Mouse (Mus musculus) right cerebral cortex, postnatal 25 days (tissue): Measurements from ENCODE around the gene Cadps2.

ENCODE experiments used
- DNase-seq: peaks from one replicate; pipeline ENCODE4 v3.0.0; 2022

Cadps2 gene

DNA sequence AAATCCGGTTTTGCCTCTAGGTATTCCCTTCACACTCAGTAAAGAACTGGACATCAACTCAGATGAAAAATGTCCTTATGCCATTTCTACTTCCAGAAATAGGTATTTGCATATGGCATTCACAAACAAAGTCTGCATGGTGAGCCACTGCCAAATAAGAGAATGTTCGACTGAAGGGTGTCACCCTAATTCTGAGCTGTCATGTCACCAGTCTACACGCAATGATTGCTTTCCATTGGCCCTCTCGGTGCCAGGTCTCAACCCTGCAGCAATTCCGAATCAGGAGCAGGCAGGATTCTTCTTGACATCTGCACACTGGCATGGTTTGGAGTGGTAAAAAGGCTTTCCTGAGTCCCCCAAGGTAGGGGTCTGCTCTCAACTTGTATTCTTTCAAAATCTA is 316.7 kb downstream of the Cadps2 start:
- DNase-seq = no peak

DNA sequence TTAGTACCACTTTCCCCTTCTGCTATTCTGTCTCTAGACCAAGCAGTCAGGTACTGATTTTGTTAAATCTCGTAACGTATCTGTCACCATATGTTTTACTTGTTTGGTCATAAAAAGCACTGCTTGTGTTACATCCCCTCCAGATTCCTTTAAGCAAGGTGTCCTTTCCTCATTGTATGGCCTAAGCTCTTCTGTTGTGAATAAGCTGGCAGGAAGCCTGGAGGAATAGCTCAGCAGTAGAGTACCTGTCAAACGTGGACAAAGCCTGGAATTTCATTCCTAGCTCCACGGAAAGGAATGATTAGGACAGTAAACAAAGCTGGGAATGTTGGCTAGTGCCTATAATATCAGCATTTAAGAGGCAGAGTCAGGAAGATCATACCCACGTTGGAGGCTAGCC is 340.6 kb downstream of the Cadps2 start:
- no peak for DNase-seq

DNA sequence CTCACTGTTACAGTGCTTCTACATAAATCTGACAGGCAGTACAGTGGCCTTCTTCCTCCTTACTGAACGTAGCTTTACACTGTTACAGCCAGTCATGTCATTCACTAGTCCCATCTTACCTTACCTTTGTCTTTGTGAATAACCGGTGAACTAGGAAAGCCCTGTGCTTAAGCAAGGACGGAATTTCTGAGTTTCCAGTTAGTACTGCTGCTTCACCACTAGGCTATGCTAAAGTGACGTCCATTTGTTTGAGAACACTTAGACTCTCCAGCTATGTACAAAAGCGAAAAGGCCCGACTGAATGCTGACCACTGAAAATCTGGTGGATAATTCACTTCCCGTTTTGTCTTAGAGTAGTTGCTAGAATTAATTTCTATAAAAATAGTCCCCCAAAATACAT is 347.4 kb downstream of the Cadps2 start:
- no peak for DNase-seq

DNA sequence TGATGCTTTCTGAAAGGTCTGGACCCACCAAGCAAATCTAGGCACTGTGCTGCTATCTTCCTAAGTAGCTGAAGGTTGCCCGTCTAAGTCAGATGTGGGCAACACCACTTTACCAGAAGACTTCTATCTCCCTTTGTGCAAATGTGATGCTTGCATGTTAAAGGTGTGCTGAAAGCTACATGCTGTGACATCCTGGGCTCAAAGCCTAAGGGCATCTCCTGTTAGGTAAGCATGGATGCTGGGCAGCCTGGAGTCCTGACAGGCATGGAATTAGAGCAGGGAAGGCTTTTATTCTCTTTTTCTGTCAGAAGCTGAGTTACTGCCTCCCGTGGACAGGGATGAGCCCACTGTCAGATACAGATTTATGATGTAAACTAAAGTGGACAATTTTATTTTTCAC is 348.8 kb downstream of the Cadps2 start:
- DNase-seq = no peak

DNA sequence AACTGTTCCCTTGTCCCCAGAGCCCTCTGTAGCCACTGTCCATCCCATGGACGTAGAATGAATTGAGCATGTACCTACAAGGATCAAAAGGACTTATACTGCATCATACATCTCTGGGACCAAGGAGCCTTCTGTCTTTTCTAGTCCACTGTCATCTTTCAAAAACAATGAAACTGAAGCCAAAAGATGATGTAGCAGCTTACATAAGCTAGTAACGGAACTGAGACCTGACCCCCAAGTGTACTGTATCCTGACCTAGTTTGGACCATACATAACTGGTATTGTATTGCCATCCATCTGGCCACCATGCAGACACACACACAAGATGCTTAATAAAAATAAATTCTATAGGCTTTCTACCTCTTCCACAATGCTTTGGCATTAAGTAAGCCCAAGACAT is 350.2 kb downstream of the Cadps2 start:
- DNase-seq = no peak

DNA sequence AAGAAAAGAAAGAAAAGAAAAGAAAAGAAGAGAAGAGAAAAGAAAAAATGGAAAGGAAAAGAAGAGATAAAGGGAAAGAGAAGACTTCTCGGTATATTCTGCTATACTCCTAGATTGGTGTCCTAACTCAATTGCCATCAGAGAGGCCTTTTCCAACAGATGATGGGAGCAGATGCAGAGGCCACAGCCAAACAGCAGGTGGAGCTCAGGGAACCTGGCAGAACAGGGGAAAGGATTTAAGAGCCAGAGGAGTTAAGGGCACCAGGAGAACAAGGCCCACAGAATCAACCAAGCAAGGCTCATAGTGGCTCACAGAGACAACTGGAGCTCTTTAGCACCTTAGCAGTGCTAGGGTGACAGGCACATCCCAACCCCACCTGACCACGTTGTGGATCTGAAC is 366.5 kb downstream of the Cadps2 start:
- DNase-seq = peak; percentile 15

DNA sequence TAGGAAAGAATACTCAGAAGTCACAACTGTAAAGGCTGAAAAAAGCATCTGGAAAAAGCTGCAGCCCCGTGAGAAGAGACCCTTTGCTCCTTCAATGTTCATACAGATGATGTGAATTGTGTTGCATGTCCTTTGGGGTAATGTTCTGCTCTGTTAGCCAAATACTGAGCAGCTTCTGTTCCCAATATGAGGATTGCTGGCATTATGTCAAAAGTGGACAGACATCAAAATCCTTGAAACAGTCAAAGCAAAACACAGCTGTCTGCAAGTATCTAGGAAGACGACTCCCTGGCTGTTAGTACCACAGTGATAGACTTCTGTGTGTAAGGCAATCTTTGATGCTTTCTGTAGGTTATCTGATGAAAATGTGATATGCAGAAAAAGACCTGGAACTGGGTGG is 367.4 kb downstream of the Cadps2 start:
- no peak for DNase-seq

DNA sequence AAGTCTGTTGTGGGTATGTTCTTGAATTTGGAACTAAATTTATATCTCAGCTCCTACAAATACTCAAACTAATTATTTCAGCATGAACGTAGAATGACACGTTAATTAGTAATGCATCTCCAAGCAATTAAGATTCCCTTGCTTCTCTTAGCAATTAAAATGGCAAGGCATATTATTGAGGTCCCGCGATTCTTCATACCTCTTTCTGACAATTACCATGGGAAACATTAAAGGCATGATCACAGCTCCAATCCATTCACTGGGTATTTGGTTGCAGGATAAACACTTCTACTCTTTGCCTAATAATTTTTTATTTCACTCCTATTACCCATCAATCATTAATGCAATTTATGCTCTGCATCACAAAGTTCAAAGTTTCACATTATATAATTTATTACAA is 371.3 kb downstream of the Cadps2 start:
- DNase-seq = no peak

DNA sequence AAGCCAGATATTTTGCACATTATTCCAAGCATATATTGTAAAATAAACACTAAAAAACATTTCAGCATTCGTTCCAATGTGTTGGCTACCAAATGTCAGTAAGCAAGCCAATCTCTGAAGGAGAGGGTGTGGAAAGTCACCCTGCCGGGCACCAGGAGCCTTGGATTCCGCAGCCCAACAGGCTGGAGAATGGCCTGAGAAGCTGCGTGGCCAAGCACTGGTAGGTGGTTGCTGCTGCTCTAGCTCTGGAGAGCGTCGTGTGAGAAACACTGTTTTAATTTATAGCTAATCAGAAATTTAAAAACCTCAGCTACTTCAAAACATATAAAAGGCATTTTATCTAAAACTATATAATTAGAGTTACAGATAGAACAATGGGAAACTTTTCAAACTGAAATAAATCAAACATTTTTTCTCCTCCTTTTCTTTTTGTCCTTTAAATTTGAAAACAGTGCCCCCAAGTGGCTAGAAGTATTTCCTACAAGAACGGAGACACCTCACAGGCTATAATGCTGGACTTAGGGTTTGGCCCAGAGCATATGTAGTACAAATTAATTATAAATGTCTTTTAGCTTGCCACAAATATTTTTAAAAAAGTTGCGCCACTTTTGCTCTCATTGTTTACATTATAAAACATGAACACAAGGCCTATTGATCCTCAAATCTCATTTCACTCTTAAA is 376.5 kb downstream of the Cadps2 start:
- DNase-seq = no peak

DNA sequence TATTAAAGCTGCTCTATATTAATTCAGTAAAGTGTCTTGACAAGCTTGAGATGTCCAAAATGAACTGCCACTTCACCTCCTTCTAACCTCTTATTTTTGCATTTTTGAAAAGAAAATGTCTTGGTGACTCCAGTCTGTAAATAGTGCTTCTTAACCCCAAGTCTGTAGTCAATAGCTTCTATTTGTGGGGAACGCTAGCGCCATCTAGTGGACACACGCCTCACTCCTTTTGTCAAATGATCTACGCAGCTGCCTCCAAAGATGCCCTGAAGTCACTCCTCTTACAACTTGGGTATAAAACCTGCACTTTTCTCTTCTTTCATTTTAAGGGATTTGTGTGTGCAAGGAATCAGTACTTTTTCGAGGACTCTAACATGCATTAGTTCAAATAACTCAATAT is 381.5 kb downstream of the Cadps2 start:
- peak; percentile 26 for DNase-seq

DNA sequence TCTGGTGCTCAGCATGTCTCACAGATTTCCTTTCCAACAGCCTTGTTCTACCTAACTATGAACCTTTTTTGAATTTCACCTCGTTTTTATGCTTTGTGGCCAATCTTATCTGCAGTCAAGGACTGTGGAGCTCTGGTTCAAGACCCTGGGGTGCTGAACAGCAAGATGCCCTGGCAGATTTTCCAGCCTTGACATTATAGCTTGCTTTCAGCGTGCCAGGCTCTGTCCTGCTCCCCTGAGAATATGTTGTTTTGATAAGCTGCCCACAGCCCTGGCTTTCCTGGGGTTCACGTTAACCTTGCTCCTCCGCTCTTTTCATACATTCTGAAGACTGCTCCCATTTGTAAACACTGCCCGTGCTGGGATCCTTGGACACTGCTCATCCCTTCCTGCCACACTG is 385.3 kb downstream of the Cadps2 start:
- DNase-seq = no peak

DNA sequence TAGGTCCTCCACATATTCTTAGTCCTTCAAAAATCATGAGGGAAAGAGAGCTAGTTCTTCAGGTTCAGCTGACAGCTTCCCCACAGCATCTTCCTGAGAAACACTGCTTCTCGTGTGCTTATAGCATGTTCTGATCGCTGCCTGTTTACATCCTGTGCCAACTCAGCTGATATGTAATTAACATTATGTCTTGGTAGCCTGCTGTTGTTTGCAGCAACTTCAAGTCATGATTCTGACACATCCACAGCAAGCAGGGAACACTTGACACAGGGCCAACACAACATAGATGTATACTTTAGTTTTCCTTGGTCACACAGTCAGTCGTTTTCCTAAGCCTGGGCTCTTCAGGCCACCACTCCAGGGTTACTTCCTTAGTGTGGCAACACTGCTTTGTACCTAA is 399.3 kb downstream of the Cadps2 start:
- DNase-seq = no peak

DNA sequence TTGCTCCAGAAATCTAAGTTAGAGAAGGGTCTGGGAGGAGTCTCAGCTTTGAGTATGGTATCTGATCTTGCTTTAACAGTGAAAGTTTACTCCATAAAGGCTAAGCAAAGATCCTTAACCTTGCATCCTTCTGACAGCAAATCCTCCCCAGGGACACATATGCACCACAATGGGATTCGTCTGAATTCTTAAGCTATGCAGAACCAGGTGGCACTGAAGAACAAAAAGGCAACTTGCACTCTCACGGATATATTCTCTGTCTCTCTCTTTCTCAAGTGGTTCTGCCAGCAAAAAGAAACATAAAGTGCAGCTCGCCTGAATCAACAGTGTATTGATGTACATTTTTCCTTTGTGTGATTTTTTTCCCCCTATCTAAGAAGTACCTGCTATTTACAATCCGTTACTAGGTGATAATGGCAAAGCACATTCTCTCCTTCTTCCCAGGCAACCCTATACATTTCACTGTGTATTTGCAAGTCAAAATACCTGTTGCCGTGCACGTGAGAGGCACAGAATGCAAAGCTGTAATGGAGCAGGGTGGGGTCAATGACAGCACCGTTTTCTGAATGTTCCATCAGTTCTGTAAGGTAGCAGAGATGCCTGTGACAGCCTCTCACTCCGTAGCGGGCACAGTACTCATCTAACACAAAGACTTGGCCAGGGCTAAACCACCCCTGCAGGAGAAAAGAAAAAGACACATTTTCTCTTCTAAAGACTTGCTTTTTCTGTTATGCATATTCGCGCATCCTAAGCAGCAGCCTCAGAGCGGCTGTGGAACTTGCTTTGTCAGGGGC is 428.8 kb downstream of the Cadps2 start:
- no peak for DNase-seq

DNA sequence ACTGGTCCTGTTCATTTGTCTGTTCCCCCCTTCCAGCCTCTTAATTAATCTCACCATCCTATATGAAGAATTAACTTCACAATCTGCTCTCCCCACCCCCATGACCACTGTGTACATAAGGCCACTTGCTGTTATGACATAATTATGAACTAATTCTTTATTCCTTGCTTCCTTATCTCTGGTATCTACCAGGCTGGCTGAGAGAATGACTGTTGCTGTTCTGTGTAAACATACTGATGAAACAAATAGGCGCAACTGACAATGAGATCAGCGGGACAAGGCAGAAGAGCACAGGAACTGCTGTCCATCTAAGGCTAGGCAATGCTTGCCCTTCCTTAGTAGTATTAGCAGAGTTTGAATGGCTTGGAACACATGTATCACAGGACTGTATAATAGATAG is 445.1 kb downstream of the Cadps2 start:
- DNase-seq = no peak

DNA sequence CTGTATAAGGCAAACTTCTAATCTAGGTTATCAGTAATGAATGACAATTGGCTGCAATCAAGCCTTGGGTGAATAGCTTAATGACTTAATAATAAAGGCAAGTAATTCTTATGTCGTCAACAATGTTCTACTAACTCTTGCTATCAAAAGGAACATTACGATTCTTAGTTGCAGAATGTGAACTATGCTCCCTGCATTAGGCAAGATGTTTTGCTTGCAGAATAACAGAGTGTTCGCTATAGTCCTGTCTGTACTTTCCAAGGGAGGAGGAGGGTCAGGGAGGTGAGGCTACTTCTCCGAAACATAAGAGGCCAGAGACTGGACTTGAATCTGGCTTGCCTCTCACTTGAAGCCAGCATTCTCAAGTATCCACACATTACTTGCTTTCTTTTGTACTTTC is 446.5 kb downstream of the Cadps2 start:
- no peak for DNase-seq

DNA sequence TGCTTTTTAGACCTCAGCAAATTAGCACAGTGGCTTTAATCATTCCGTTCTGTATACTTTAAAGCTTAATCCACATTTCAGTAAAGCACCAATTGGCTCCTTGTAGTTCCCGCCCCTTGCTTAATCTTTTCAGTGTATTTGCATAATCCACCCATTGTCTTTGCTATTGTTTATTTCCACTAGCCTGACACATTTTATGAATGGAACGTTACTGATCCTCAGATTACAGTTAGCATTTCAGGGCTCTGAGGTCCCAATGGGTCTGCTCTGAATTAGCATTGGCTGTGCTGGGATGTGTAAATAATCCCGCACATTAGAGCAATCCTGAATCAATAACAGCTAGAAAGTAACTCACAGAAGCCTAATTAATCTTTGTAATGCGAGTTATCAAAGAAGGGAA is 452.5 kb downstream of the Cadps2 start:
- no peak for DNase-seq

DNA sequence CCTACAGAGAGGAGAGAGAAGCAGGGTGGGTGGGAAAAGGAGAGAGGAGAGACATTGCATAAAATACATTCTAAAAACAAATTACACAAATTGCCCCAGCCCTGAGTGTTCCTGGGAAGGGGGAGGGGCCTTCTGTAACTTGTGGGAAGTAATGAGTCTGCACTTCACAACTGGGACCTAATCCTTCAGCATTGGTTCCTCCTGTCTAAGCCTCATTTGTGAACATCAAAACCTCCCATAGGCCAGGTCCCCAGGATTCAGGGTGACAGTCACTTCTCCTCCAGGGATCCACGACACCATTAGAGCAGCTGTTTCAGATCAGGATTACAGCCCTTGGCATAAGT is 456.2 kb downstream of the Cadps2 start:
- DNase-seq = no peak

DNA sequence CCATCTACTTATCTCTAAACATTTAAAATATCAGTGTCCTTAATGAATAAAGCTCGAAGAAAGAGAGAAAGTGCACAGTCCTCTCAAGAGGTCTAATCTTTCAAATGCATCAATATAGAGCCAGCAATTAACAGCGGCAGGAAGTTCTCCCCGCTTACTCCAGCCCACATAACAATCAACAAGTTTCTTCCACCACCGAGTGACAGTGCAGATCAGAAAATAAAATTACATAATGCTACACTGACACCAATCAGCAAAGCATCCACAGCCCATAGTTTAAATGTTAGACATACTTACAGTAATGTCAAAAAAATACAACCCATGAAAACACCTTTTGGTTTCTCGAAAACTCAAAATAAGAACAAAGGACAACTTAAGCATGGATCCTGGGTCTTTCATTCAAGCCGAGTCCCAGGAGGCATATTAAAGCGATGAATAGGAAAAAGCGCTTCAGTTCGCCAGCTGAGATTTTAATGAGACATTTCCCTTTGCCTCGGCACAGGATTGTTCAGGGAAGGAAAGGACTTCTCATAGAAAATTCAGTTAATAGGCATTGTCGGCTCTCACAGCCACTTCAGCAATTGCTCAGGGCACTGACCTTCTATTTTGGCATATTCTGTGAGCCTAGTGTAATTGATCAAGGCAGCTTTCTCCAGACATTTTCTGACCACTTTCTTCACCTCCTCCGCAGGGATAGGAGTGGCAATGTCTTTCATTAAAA is 456.8 kb downstream of the Cadps2 start:
- DNase-seq = no peak

DNA sequence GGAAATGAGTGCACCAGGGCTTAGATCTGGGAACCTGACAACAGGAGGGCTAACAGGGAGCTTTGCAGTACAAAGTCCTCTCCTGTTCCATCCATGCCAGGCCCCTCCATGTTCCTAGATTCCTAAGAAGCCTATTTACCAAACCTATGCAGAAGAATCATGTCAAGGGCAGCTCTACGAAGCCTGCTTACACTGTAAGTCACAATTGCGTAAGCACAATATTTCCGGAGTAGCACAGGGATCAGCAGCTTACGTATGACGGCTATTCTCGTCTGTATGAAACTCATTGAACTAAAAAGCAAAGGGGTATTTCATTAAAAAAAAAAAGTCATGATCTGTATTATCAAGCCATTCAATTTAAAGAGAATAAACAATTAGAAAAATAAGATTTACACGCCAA is 462.9 kb downstream of the Cadps2 start:
- DNase-seq = no peak

DNA sequence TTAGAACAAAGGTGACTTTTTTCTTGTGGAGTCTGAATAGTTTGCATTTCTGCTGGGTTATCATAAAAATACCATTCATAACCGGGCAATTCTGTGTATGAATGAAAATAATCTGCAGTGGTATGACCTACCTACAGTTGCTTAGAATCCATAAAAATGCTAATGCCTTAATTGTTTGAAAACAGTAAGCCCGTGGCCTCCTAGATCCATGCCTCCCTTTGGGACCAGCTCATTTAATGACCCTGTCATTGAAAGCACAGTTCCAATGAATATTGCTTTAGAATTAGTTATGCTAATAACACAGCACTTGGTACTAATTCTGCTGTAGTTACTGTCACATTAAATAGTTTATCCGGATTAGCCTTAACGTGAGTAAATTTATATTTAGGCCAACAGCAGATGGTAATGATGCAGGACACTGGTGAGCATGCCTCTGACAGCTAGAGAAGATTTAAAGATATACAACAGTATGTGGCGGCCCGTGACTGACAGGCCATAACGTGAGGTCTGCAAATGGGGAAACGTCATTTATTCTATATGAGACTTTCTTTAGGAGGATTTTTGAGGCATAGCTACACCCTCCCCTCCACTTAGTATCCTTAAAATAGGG is 477.3 kb downstream of the Cadps2 start:
- DNase-seq = no peak

DNA sequence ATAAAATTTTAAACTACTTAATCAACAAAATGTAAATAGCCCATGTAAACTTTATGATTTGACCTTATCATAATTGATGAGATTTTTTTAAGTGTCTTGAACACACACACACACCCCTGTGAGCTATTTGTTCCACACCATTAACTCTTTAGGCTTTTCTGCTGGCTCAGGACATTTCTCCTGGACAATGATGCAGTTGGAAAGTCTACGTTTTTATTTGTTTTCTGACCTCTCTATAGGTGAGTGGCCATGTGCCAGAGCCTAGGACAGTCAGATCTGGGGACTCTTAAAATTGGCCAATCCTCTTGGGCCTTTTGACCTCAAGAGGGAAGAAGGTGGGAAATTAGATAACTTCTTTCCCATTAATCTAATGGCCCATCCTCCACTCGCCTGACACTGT is 478.6 kb downstream of the Cadps2 start:
- no peak for DNase-seq

DNA sequence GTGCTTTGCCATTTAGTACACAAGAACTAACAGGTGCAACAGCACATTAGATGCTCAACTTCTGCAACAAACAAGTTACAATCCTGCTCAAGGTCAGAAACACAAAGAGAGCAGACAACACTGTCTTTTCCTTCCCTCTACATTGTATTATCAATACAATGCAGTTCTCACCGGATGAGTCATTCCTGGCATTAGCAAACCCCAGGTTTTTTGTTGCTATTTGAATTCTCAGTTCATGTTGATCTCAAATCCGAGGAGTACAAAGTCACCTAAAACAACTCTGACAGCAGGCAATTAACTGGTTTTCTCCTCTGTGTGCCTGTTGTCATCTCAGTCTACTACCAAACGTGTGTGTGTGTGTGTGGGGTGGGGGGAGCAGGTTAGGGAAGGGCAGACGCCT is 483.1 kb downstream of the Cadps2 start:
- DNase-seq = no peak

DNA sequence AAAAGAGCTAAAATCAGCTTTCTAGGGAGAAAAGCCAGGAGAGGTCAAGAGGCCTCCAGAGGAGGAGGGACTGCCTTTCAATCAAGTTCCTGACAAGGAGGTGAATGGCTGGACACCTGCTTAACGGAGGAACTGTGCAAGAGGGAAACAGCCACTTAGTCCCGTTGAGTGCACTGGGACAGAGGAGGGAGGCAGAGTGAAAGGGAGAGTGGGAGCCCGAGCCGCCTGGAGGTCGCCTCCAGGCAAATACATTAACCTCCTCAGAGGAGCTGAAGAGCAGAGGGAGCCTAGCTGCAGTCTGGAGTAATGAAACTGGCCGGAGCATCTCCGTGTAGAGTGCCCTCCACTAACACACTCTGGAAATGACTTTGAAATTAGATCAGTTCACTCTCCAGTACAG is 485.7 kb downstream of the Cadps2 start:
- no peak for DNase-seq
